Mouse (Mus musculus) testis, adult 2 months (tissue): ENCODE measurements around the gene Tmprss13.

Experiments
- CTCF ChIP-seq: fragments of 200-500 bp; IDR thresholded peaks from 2 replicates; pipeline ENCODE4 v1.5.1; 2012; ENCODE audit warnings: low read depth, mild to moderate bottlenecking, inconsistent platforms, low read length, moderate library complexity; ENCODE audit not compliant: control insufficient read depth, insufficient read depth, insufficient replicate concordance
- POLR2A ChIP-seq: fragments of 200-500 bp; IDR thresholded peaks from 2 replicates; pipeline ENCODE4 v1.6.1; 2012; ENCODE audit warnings: low read depth, mild to moderate bottlenecking, inconsistent platforms, low read length, moderate library complexity; ENCODE audit not compliant: control insufficient read depth

- TF ChIP-seq CTCF = no peak
- no peak for TF ChIP-seq POLR2A
Measured at GRCm38 (mm10) chr9:45321946-45322430, 3.1 kb downstream of the Tmprss13 start.
